ENCODE assay signal across 13 mouse cellular contexts in the genomic region with DNA sequence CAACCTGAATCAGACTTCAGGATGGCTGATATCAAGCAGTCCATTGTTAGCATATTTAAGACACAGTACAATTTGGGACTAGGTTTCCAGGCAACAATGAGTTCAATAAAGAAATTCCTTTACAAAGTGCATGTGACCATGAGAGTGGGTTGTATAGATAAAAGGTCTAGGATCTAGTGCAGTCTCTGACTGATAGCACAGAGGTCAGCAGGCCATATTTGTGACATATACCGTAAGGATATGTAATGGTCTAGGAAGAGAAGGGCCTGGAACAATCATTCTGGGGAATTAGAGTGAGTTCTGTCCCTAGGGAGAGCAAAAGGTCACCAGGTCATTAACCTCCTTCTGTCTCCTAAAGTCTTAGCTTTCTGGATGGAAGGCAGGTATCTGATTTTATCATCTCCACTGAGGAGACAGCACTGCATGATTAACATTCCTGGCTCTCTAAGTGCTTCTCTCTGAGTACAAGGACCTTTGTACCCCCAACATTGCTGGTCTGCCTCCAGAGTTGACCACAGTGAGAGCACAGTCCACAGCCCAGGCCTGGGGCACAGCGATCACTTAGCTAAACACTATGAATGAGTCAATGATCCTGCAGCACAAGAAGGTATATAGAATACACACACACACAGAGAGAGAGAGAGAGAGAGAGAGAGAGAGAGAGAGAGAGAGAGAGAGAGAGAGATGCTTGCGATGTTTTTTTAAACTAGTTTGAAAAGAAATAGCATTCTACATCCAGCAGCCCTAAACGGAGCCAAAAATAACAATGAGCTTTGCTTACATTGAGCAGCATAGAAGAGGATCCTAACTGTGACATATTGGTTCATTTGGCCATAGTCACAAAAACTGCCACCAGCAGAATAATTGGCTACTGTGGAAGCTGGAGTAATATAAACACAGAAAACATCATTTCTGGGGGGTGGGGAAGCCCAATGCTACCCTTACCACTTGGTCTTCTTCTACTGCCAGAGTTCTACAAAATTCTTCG. TPM values are rescaled to one million over a fixed set of nuclear protein-coding genes. Genes with fewer than 3 reads are reported as not detected.
DNase-seq lines count a peak whose midpoint lies in the region; ATAC-seq and TF ChIP-seq lines count a peak whose summit lies in the region.
"Had no signal": no experiment of that assay in that cellular context is flagged by ENCODE, and none has a peak within 500 bp of the region (broad histone marks: within the 10 kb centered on the region; RNA-seq: fewer than 3 reads in every experiment).

No protein-coding gene starts in this region.

- H3K4me3 ChIP-seq in lung, embryonic 15.5 days: no peak overlapping the region
- no peak overlapping the region for H3K4me3 ChIP-seq in lung, adult 2 months (replicated peaks; ENCODE audit: extremely low read depth, low read depth, low read length)
- no peak overlapping the region for H3K4me3 ChIP-seq in intestine, postnatal 0 days (ENCODE audit: low read depth, low read length)
- no peak overlapping the region for H3K4me3 ChIP-seq in stomach, embryonic 15.5 days (replicated peaks)
- H3K4me3 ChIP-seq in cerebellum, adult 2 months (replicated peaks; ENCODE audit: insufficient read depth, low read depth, low read length): no peak overlapping the region
- H3K4me3 ChIP-seq: heart, embryonic 15.5 days; hindbrain, embryonic 15.5 days; limb, embryonic 13.5 days had no signal

- H3K4me1 ChIP-seq in lung, embryonic 15.5 days: 0 out of 2 replicates have a peak, but pooled peaks cover 2% of the 10 kb centered on the region
- no peaks in the 10 kb centered on the region for H3K4me1 ChIP-seq in lung, adult 2 months (ENCODE audit: control insufficient read depth, insufficient read depth, low read length)
- H3K4me1 ChIP-seq in intestine, postnatal 0 days (replicated peaks; ENCODE audit: control insufficient read depth, insufficient read depth, low read length): no peaks in the 10 kb centered on the region
- H3K4me1 ChIP-seq in stomach, embryonic 15.5 days: no peaks in the 10 kb centered on the region
- H3K4me1 ChIP-seq in cerebellum, adult 2 months (ENCODE audit: control insufficient read depth, insufficient read depth, low read length): no peaks in the 10 kb centered on the region
- H3K4me1 ChIP-seq: heart, embryonic 15.5 days; hindbrain, embryonic 15.5 days; limb, embryonic 13.5 days had no signal

- H3K36me3 ChIP-seq in lung, embryonic 15.5 days: no peaks in the 10 kb centered on the region
- H3K36me3 ChIP-seq in intestine, postnatal 0 days (ENCODE audit: control insufficient read depth, insufficient read depth): no peaks in the 10 kb centered on the region
- H3K36me3 ChIP-seq in stomach, embryonic 15.5 days: no peaks in the 10 kb centered on the region
- H3K36me3 ChIP-seq: heart, embryonic 15.5 days; hindbrain, embryonic 15.5 days; limb, embryonic 13.5 days had no signal

- WGBS in lung, embryonic 15.5 days: 49% methylated on average over 5 of the region's 5 CpGs
- WGBS in lung, adult 2 months: 72% methylated on average over 5 of the region's 5 CpGs
- WGBS in intestine, postnatal 0 days: 37% methylated on average over 5 of the region's 5 CpGs
- 52% methylated on average over 5 of the region's 5 CpGs for WGBS in stomach, embryonic 15.5 days
- 72% methylated on average over 5 of the region's 5 CpGs for WGBS in cerebellum, adult 2 months

- no peak for DNase-seq in lung, adult 2 months
- peak; percentile 36 to 50 for DNase-seq in kidney, postnatal 25 days
- no peak for DNase-seq in urinary bladder, adult 2 months (ENCODE audit: low spot score)
- DNase-seq in right cerebral cortex, postnatal 14 days: no peak
- DNase-seq in cerebellum, adult 2 months: no peak
- DNase-seq: cerebellum, postnatal 36 days; gastrocnemius, postnatal 10 days had no signal

- no peaks in the 10 kb centered on the region for H3K9me3 ChIP-seq in lung, embryonic 15.5 days
- no peaks in the 10 kb centered on the region for H3K9me3 ChIP-seq in intestine, postnatal 0 days (ENCODE audit: control insufficient read depth)
- H3K9me3 ChIP-seq in stomach, embryonic 15.5 days: no peaks in the 10 kb centered on the region
- H3K9me3 ChIP-seq: heart, embryonic 15.5 days; hindbrain, embryonic 15.5 days; limb, embryonic 13.5 days had no signal

- 0 out of 2 replicates have a peak overlapping the region, but pooled peaks have one; percentile 24 for H3K27ac ChIP-seq in lung, embryonic 15.5 days
- H3K27ac ChIP-seq in intestine, postnatal 0 days (ENCODE audit: low read depth, low read length): no peak overlapping the region
- H3K27ac ChIP-seq in stomach, embryonic 15.5 days: peak overlapping the region; percentile 31; the same call in 1 of the 2 replicates
- no peak overlapping the region for H3K27ac ChIP-seq in cerebellum, adult 2 months (ENCODE audit: insufficient read depth, low read length)
- H3K27ac ChIP-seq: heart, embryonic 15.5 days; hindbrain, embryonic 15.5 days; limb, embryonic 13.5 days had no signal

- no peaks in the 10 kb centered on the region for H3K27me3 ChIP-seq in lung, embryonic 15.5 days
- no peaks in the 10 kb centered on the region for H3K27me3 ChIP-seq in intestine, postnatal 0 days (replicated peaks; ENCODE audit: control insufficient read depth, insufficient read depth, low read length)
- H3K27me3 ChIP-seq in stomach, embryonic 15.5 days (replicated peaks): no peaks in the 10 kb centered on the region
- no peaks in the 10 kb centered on the region for H3K27me3 ChIP-seq in cerebellum, adult 2 months (ENCODE audit: control insufficient read depth, insufficient read depth, low read length)
- H3K27me3 ChIP-seq: heart, embryonic 15.5 days; hindbrain, embryonic 15.5 days; limb, embryonic 13.5 days had no signal

- H3K4me2 ChIP-seq in lung, embryonic 15.5 days: no peak overlapping the region
- H3K4me2 ChIP-seq in intestine, postnatal 0 days (replicated peaks; ENCODE audit: low read depth): no peak overlapping the region
- no peak overlapping the region for H3K4me2 ChIP-seq in stomach, embryonic 15.5 days
- H3K4me2 ChIP-seq: heart, embryonic 15.5 days; hindbrain, embryonic 15.5 days; limb, embryonic 13.5 days had no signal

- TF ChIP-seq CTCF in lung, adult 2 months (IDR thresholded peaks at IDR 0.05; ENCODE audit: insufficient read depth, low read length): no peak
- TF ChIP-seq CTCF in intestine, postnatal 0 days (IDR thresholded peaks at IDR 0.05; ENCODE audit: low read depth): no peak
- no peak for TF ChIP-seq CTCF in cerebellum, adult 2 months (IDR thresholded peaks at IDR 0.05; ENCODE audit: borderline replicate concordance, insufficient read depth, low read depth, low read length)

- H3K9ac ChIP-seq in lung, embryonic 15.5 days: no peak overlapping the region
- no peak overlapping the region for H3K9ac ChIP-seq in intestine, postnatal 0 days (ENCODE audit: low read depth, low read length)
- no peak overlapping the region for H3K9ac ChIP-seq in stomach, embryonic 15.5 days
- H3K9ac ChIP-seq: heart, embryonic 15.5 days; hindbrain, embryonic 15.5 days; limb, embryonic 13.5 days had no signal

- no peak for TF ChIP-seq POLR2A in lung, adult 2 months (IDR thresholded peaks at IDR 0.05; ENCODE audit: borderline replicate concordance, extremely low read depth, low read depth, low read length)
- TF ChIP-seq POLR2A in cerebellum, adult 2 months (IDR thresholded peaks at IDR 0.05; ENCODE audit: borderline replicate concordance, insufficient read depth, low read length): no peak

- peak; percentile 71; the same call in 1 of the 2 replicates for ATAC-seq in lung, embryonic 15.5 days (ENCODE audit: borderline replicate concordance, extremely low read depth, low FRiP score, low TSS enrichment)
- ATAC-seq in intestine, postnatal 0 days: peak; percentile 79
- ATAC-seq in stomach, embryonic 15.5 days (ENCODE audit: insufficient read depth, low FRiP score, low read depth): peak; percentile 50; the same call in 1 of the 2 replicates

RNA-seq across cellular contexts. Expression of a gene that starts 27.7 kb away (rescaled TPM):
- polyA plus RNA-seq in lung, embryonic 15.5 days (2015; fragmentation: Nextera tagmentation; extraction: Ambion mirVana): 1.9 and 2.7 TPM in 2 replicates
- polyA plus RNA-seq in lung, adult 2 months (2012; rRNA removed): 8.2 and 10.0 TPM in 2 replicates
- 1.2 and 2.3 TPM in 2 replicates for polyA plus RNA-seq in intestine, postnatal 0 days (2015; fragmentation: Nextera tagmentation; extraction: Ambion mirVana)
- polyA plus RNA-seq in stomach, embryonic 15.5 days (2015; fragmentation: Nextera tagmentation; extraction: Ambion mirVana): 2.3 and 2.8 TPM in 2 replicates
- 9.7 and 13.3 TPM in 2 replicates for polyA plus RNA-seq in urinary bladder, adult 2 months (2012; rRNA removed)
- 0.38 and 0.65 TPM in 2 replicates for polyA plus RNA-seq in cerebellum, adult 2 months (2012; rRNA removed)

Comparison
In these comparisons a context has a peak if more than half of its experiments do, and no peak if none do; other contexts are left out.
1. H3K27ac ChIP-seq: peak in lung, embryonic 15.5 days (single experiment) and stomach, embryonic 15.5 days (single experiment); none in intestine, postnatal 0 days (single experiment) and cerebellum, adult 2 months (single experiment).
2. DNase-seq: peak in kidney, postnatal 25 days (2 of 2); none in lung, adult 2 months (single experiment), urinary bladder, adult 2 months (single experiment), right cerebral cortex, postnatal 14 days (single experiment) and cerebellum, adult 2 months (0 of 2).
3. Peak in every context shown above with its lines, with median percentiles within 50 percentile points of each other: ATAC-seq.